Mouse (Mus musculus): ENCODE results near the gene Lrrc10b.

- TF ChIP-seq CTCF (IDR thresholded peaks at IDR 0.05), result no peak
- TF ChIP-seq EP300 (IDR thresholded peaks at IDR 0.05), result no peak
Measured at GRCm38 (mm10) chr19:10417436-10417835, 39.8 kb downstream of the Lrrc10b start.

Measured in lung, postnatal 0 days (tissue).